Mouse (Mus musculus) limb, embryonic 13.5 days (tissue): Measurements from ENCODE around the gene Asb15. TPM values are rescaled to one million over a fixed set of nuclear protein-coding genes. Genes with fewer than 3 reads are reported as not detected.

Experiments
- ATAC-seq: fragments of 200-750 bp; cut with Nextera tagmentation; 2 replicates; pipeline ENCODE4 v1.8.0; 2017; ENCODE audit warnings: low read depth, moderate number of reproducible peaks, moderate TSS enrichment; ENCODE audit not compliant: low FRiP score
- H3K27ac ChIP-seq: fragments of 300-500 bp; sonication (generic); 2 replicates; pipeline ENCODE4 v1.5.1; 2015; ENCODE audit warnings: inconsistent platforms, mild to moderate bottlenecking, moderate library complexity
- H3K27me3 ChIP-seq: fragments of 300-500 bp; sonication (generic); 2 replicates; pipeline ENCODE4 v1.6.1; 2015; ENCODE audit warnings: mild to moderate bottlenecking, inconsistent platforms
- H3K36me3 ChIP-seq: fragments of 300-500 bp; sonication (generic); 2 replicates; pipeline ENCODE4 v1.6.1; 2015; ENCODE audit warnings: inconsistent platforms, mild to moderate bottlenecking, moderate library complexity
- H3K4me1 ChIP-seq: fragments of 300-500 bp; sonication (generic); 2 replicates; pipeline ENCODE4 v1.6.1; 2015; ENCODE audit warnings: inconsistent platforms
- H3K4me2 ChIP-seq: fragments of 300-500 bp; sonication (generic); replicated peaks from 2 replicates; pipeline ENCODE4 v1.6.1; 2015; ENCODE audit warnings: inconsistent platforms, mild to moderate bottlenecking, moderate library complexity
- H3K4me3 ChIP-seq: fragments of 300-500 bp; sonication (generic); 2 replicates; pipeline ENCODE4 v1.5.1; 2015; ENCODE audit warnings: moderate library complexity, mild to moderate bottlenecking, inconsistent platforms
- H3K9ac ChIP-seq: fragments of 300-500 bp; sonication (generic); 2 replicates; pipeline ENCODE4 v1.6.1; 2015; ENCODE audit warnings: mild to moderate bottlenecking, inconsistent platforms
- H3K9me3 ChIP-seq: fragments of 300-500 bp; sonication (generic); 2 replicates; pipeline ENCODE4 v1.6.1; 2016; ENCODE audit warnings: inconsistent platforms
- WGBS: fragments of 180-500 bp; shearing (Covaris S2); methylation state at CpG from one replicate; pipeline ENCODE4 v1.1.7; 2015; 5-methylcytosine and 5-hydroxymethylcytosine counted together
- polyA plus RNA-seq: library from polyadenylated mRNA; unstranded; fragments of >200 nt; fragmentation: Nextera tagmentation; extraction: Ambion mirVana; gene quantifications from 2 replicates; pipeline ENCODE4 v1.2.1, GENCODE M21; 2015

Asb15 gene
- polyA plus RNA-seq, 1 experiment from 2014 or later: not detected

GRCm38 (mm10) chr6:24612074-24612755, 84.3 kb downstream of the Asb15 start:
- no peak overlapping the region for H3K4me2 ChIP-seq
- no peak for ATAC-seq

DNA sequence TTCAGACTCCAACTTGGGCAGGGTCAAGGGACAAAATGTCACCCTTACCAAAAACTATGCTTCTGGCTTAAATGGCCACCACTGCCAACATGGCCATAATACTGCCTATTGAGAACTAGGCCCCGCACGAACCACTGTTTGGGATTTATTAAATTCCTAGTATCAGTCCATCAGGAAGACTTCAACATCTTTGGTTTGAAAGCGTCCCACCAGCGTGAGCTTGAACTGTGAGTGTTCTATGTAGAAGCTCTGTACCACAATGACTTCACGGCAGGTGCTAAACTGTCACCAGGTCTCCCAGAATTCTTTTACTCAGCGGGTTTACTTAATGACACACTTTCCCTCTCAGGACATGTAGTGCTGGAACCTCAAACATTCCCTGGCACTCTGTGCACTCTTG, 85.4 kb downstream of the Asb15 start:
- no peaks in the 10 kb centered on the region for H3K9me3 ChIP-seq
- no peak overlapping the region for H3K27ac ChIP-seq
- no peak overlapping the region for H3K9ac ChIP-seq
- H3K4me1 ChIP-seq: no peaks in the 10 kb centered on the region
- H3K27me3 ChIP-seq: no peaks in the 10 kb centered on the region
- H3K4me2 ChIP-seq: no peak overlapping the region
- no peak for ATAC-seq
- WGBS: 96% methylated on average over 6 of the region's 6 CpGs
- H3K36me3 ChIP-seq: peaks cover 50% of the 10 kb centered on the region
- H3K4me3 ChIP-seq: no peak overlapping the region

More at GRCm38 (mm10) chr6:24612074-24612755, 84.3 kb downstream of the Asb15 start:
- H3K9me3 ChIP-seq: no peaks in the 10 kb centered on the region
- no peak overlapping the region for H3K9ac ChIP-seq
- peaks cover 38% of the 10 kb centered on the region for H3K36me3 ChIP-seq
- no peak overlapping the region for H3K4me3 ChIP-seq
- 84% methylated on average over 7 of the region's 7 CpGs for WGBS
- no peaks in the 10 kb centered on the region for H3K27me3 ChIP-seq
- no peak overlapping the region for H3K27ac ChIP-seq
- no peaks in the 10 kb centered on the region for H3K4me1 ChIP-seq

DNA sequence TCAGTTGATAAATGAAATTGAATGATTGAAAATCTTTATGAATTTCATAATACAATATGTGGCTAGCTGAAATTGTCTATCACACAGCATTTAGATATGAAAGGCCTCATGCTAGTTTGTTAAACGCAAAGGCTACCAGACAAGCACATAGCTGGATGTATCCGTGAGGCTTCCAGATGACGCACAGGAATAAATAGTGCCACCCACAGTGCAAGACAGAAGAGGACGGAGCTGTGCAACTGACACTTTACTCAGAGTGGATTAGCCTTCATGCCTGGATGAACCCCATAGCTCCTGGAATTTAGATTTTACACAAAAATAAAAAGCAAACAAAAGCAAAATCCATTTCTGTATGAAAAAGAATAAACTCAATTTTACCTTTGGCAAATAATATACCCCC, 86.0 kb downstream of the Asb15 start:
- Histone ChIP-seq H3K27ac (no peak overlapping the region), H3K27me3 (no peaks in the 10 kb centered on the region), H3K9ac (no peak overlapping the region), H3K4me2 (no peak overlapping the region), H3K4me1 (no peaks in the 10 kb centered on the region), H3K4me3 (no peak overlapping the region), H3K36me3 (peaks cover 50% of the 10 kb centered on the region), H3K9me3 (no peaks in the 10 kb centered on the region)
- ATAC-seq: no peak
- 95% methylated on average over 4 of the region's 4 CpGs for WGBS

GRCm38 (mm10) chr6:24616746-24617145, 88.8 kb downstream of the Asb15 start:
- ATAC-seq: no peak
- H3K4me3 ChIP-seq: no peak overlapping the region
- WGBS: 83% methylated on average over 4 of the region's 4 CpGs
- no peak overlapping the region for H3K27ac ChIP-seq
- no peak overlapping the region for H3K4me2 ChIP-seq
- H3K9ac ChIP-seq: no peak overlapping the region
- H3K36me3 ChIP-seq: peaks cover 62% of the 10 kb centered on the region
- no peaks in the 10 kb centered on the region for H3K9me3 ChIP-seq
- H3K27me3 ChIP-seq: no peaks in the 10 kb centered on the region
- no peaks in the 10 kb centered on the region for H3K4me1 ChIP-seq

DNA sequence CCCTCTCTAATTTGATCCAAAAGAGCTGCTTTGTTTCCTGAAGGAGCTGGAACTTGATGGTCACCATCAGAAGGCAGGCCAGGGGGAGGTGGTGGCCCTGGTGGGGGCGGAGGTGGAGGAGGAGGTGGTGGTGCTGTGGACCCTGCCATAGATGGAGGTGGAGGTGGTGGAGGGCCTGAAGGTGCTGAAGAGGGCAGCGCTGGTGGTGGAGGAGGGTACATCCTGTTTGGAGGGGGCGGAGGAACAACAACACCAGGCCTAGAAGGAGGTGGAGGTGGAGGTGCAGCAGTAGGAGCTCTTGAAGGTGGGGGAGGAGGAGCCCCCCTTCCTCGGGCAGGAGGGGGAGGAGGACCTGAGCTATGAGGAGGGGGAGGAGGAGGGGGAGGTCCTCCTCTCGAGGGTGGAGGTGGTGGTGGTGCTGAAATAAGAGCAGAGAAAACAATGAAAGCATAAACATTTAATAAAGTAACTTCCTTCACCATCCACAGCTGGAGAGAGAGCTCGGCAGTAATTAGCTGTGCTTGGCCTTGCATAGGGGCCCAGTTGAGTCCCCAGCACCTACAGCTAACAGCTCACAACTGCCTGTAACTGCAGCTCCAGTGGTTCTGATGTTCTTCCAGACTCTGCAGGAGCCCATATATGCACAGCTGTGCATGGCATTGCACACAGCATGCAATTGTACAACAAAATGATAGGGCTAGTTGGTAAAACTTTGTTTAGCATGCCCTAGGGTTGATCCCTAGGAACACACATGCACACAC, 91.5 kb downstream of the Asb15 start:
- Histone ChIP-seq H3K27me3 (no peaks in the 10 kb centered on the region), H3K4me1 (no peaks in the 10 kb centered on the region), H3K36me3 (peaks cover 59% of the 10 kb centered on the region), H3K4me2 (no peak overlapping the region), H3K4me3 (no peak overlapping the region), H3K9me3 (no peaks in the 10 kb centered on the region), H3K9ac (no peak overlapping the region), H3K27ac (no peak overlapping the region)
- WGBS: 58% methylated on average over 5 of the region's 6 CpGs
- ATAC-seq: peak; percentile 48; the same call in 1 of the 2 replicates

GRCm38 (mm10) chr6:24620936-24621335, 93.0 kb downstream of the Asb15 start:
- no peak overlapping the region for H3K4me2 ChIP-seq
- H3K36me3 ChIP-seq: peaks cover 56% of the 10 kb centered on the region
- H3K9ac ChIP-seq: no peak overlapping the region
- WGBS: 90% methylated on average over 2 of the region's 2 CpGs
- H3K27ac ChIP-seq: no peak overlapping the region
- no peaks in the 10 kb centered on the region for H3K9me3 ChIP-seq
- no peaks in the 10 kb centered on the region for H3K27me3 ChIP-seq
- H3K4me1 ChIP-seq: no peaks in the 10 kb centered on the region
- no peak overlapping the region for H3K4me3 ChIP-seq
- ATAC-seq: no peak

GRCm38 (mm10) chr6:24622098-24622497, 94.2 kb downstream of the Asb15 start:
- WGBS: 89% methylated on average over 2 of the region's 2 CpGs
- H3K4me3 ChIP-seq: no peak overlapping the region
- H3K4me1 ChIP-seq: no peaks in the 10 kb centered on the region
- H3K27me3 ChIP-seq: no peaks in the 10 kb centered on the region
- ATAC-seq: no peak
- no peak overlapping the region for H3K9ac ChIP-seq
- no peak overlapping the region for H3K27ac ChIP-seq
- no peak overlapping the region for H3K4me2 ChIP-seq
- H3K9me3 ChIP-seq: no peaks in the 10 kb centered on the region
- H3K36me3 ChIP-seq: peaks cover 52% of the 10 kb centered on the region

Other genes starting within 250 kb of the Asb15 start
- 0.04 and 0.06 TPM in 2 replicates for gene Iqub, start 13.1 kb upstream of the Asb15 start, polyA plus RNA-seq
- gene Ndufa5, start 131 bp upstream of the Asb15 start, polyA plus RNA-seq: 353 and 368 TPM in 2 replicates
- 0.74 and 1.0 TPM in 2 replicates for gene Lmod2, start 69.6 kb downstream of the Asb15 start, polyA plus RNA-seq
- 71.1 and 78.2 TPM in 2 replicates for gene Wasl, start 136.9 kb downstream of the Asb15 start, polyA plus RNA-seq
- not detected in 2 replicates for gene Hyal6, start 205.1 kb downstream of the Asb15 start, polyA plus RNA-seq
- not detected in 2 replicates for gene Hyal4, start 220.2 kb downstream of the Asb15 start, polyA plus RNA-seq